Mouse (Mus musculus) lung, embryonic 16.5 days (tissue): Measurements from ENCODE around the gene Olfr1270. TPM values are rescaled to one million over a fixed set of nuclear protein-coding genes. Genes with fewer than 3 reads are reported as not detected.
"Not testable (repeated sequence)": the region's sequence is repeated elsewhere in the genome, so short reads cannot be mapped to it uniquely, and the experiment has no call there.

ENCODE experiments used
- ATAC-seq: fragments of 200-750 bp; cut with Nextera tagmentation; 2 replicates; pipeline ENCODE4 v1.8.0; 2017; ENCODE audit warnings: low read depth, mild to moderate bottlenecking, moderate library complexity
- H3K27ac ChIP-seq: fragments of 300-500 bp; sonication (generic); 2 replicates; pipeline ENCODE4 v1.5.1; 2014; ENCODE audit warnings: mild to moderate bottlenecking, control low read depth, low read length
- H3K27me3 ChIP-seq: fragments of 300-500 bp; sonication (generic); 2 replicates; pipeline ENCODE4 v1.6.1; 2014; ENCODE audit warnings: low read depth, low read length, mixed read lengths; ENCODE audit not compliant: control insufficient read depth, insufficient read depth
- H3K36me3 ChIP-seq: fragments of 300-500 bp; sonication (generic); 2 replicates; pipeline ENCODE4 v1.6.1; 2014; ENCODE audit warnings: low read length; ENCODE audit not compliant: control insufficient read depth, insufficient read depth
- H3K4me1 ChIP-seq: fragments of 300-500 bp; sonication (generic); replicated peaks from 2 replicates; pipeline ENCODE4 v1.6.1; 2014; ENCODE audit warnings: low read length, mixed read lengths; ENCODE audit not compliant: control insufficient read depth, insufficient read depth
- H3K4me2 ChIP-seq: fragments of 300-500 bp; sonication (generic); 2 replicates; pipeline ENCODE4 v1.6.1; 2014; ENCODE audit warnings: low read depth, low read length, control low read depth
- H3K4me3 ChIP-seq: fragments of 300-500 bp; sonication (generic); 2 replicates; pipeline ENCODE4 v1.5.1; 2014; ENCODE audit warnings: mild to moderate bottlenecking, low read length, control low read depth
- H3K9ac ChIP-seq: fragments of 300-500 bp; sonication (generic); 2 replicates; pipeline ENCODE4 v1.6.1; 2014; ENCODE audit warnings: low read length, control low read depth
- H3K9me3 ChIP-seq: fragments of 300-500 bp; sonication (generic); 2 replicates; pipeline ENCODE4 v1.6.1; 2016; ENCODE audit warnings: low read length; ENCODE audit not compliant: control insufficient read depth
- WGBS: fragments of 180-500 bp; shearing (Covaris S2); extraction: QIAGEN DNeasy Blood & Tissue Kit; methylation state at CpG from one replicate; pipeline ENCODE4 v1.1.7; 2014; 5-methylcytosine and 5-hydroxymethylcytosine counted together
- polyA plus RNA-seq: library from polyadenylated mRNA; unstranded; fragments of >200 nt; fragmentation: Nextera tagmentation; extraction: Ambion mirVana; gene quantifications from 2 replicates; pipeline ENCODE4 v1.2.1, GENCODE M21; 2015

Olfr1270 gene
- not detected in 2 replicates for polyA plus RNA-seq

DNA sequence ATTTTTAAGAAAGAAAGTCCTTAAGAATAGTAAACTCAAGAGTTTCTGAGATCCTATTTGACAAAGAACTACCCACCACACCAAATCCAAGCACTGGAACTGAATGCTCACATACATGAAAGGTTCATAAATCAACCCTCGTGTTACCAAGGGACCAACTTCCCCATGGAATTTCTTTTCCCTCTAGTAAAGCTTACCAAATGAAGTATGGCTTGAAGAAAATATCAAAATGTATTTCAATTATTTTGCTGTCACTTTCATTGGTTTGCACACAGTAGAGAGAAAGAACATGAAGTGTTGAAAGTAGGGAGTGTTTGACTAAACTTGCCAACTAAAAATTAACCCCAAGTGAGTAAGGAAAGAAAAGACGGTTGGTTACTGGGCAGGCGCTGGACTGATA lies at the start of gene Olfr1270:
Olfr1270 (minus strand) TSS at position 101 of the 400 bp plus-strand sequence.
- H3K9me3 ChIP-seq: no peaks in the 10 kb centered on the region
- H3K9ac ChIP-seq: no peak within 1 kb of the TSS
- H3K36me3 ChIP-seq: no peaks in the 10 kb centered on the region
- H3K4me2 ChIP-seq: no peak within 1 kb of the TSS
- 66% methylated on average over 3 of the region's 3 CpGs for WGBS
- no peaks in the 10 kb centered on the region for H3K27me3 ChIP-seq
- no peak within 1 kb of the TSS for H3K4me3 ChIP-seq
- no peaks in the 10 kb centered on the region for H3K4me1 ChIP-seq
- no peak for ATAC-seq
- no peak within 1 kb of the TSS for H3K27ac ChIP-seq

DNA sequence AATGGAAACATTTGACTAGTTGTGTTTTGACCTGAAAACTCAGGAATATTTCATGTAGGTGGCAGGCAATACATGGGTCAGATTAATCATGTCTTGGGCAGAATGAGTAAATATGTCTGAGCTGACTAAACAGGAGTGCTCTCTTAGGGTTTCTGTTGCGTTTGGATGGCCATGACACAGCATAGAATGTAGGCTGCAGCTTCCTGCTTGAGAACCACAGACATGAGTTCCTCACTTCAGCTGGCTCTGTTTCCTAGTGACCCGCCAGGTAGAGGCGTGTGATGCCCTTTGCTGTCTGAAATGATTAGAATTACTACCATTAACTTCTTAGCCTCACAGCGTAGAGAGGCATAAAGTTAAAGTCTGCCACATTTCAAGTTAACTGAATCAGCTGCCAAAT lies 46.7 kb upstream of the Olfr1270 start:
- H3K36me3 ChIP-seq, H3K4me1 ChIP-seq, ATAC-seq, H3K4me3 ChIP-seq, H3K9ac ChIP-seq, H3K27me3 ChIP-seq, H3K9me3 ChIP-seq, H3K27ac ChIP-seq, H3K4me2 ChIP-seq: not testable (repeated sequence)
- WGBS: no CpG with 5 or more reads among the region's 4 CpGs

- not testable (repeated sequence) for H3K4me1 ChIP-seq, H3K4me3 ChIP-seq, H3K4me2 ChIP-seq, ATAC-seq, H3K27me3 ChIP-seq, H3K9me3 ChIP-seq, H3K9ac ChIP-seq, H3K36me3 ChIP-seq, H3K27ac ChIP-seq
- no CpG with 5 or more reads among the region's 6 CpGs for WGBS
Measured at GRCm38 (mm10) chr2:90195285-90195684, 42.4 kb upstream of the Olfr1270 start.

- H3K4me1 ChIP-seq, ATAC-seq, H3K9ac ChIP-seq, H3K27ac ChIP-seq, H3K27me3 ChIP-seq, H3K4me2 ChIP-seq, H3K9me3 ChIP-seq, H3K4me3 ChIP-seq, H3K36me3 ChIP-seq: not testable (repeated sequence)
- WGBS: no CpG with 5 or more reads among the region's 3 CpGs
Measured at GRCm38 (mm10) chr2:90194750-90195149, 41.9 kb upstream of the Olfr1270 start.

- not testable (repeated sequence) for H3K27me3 ChIP-seq, H3K36me3 ChIP-seq, ATAC-seq, H3K4me1 ChIP-seq, H3K4me3 ChIP-seq, H3K4me2 ChIP-seq, H3K27ac ChIP-seq, H3K9me3 ChIP-seq, H3K9ac ChIP-seq
- WGBS: no CpG with 5 or more reads among the region's 5 CpGs
Measured at GRCm38 (mm10) chr2:90187082-90187481, 34.2 kb upstream of the Olfr1270 start.

- not testable (repeated sequence) for H3K36me3 ChIP-seq, ATAC-seq, H3K4me3 ChIP-seq, H3K4me1 ChIP-seq, H3K9me3 ChIP-seq, H3K27ac ChIP-seq, H3K27me3 ChIP-seq, H3K4me2 ChIP-seq, H3K9ac ChIP-seq
- no CpG with 5 or more reads among the region's 4 CpGs for WGBS
Measured at GRCm38 (mm10) chr2:90186082-90186481, 33.2 kb upstream of the Olfr1270 start.

DNA sequence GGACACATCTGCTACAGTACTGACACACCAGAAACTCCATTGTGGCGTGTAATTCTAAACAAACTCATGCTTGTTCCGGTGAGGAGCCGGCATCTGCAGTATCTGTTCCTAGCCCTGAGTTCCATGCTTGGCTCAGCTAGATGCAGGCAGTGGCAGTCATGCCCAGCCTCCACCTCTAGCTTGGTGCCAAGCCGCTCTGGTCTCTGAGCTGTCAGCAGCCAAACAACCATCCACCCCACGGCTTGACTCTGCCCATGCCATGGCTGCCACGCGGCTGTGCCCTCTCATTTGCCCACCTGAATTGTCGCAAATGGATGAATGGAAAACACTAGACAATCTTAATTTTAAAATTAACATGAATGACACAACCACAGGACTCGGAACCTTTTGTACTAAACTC lies 1.0 kb upstream of the Olfr1270 start:
- H3K4me2 ChIP-seq: no peak overlapping the region
- no peak for ATAC-seq
- 89% methylated on average over 9 of the region's 9 CpGs for WGBS
- H3K9me3 ChIP-seq: no peaks in the 10 kb centered on the region
- no peaks in the 10 kb centered on the region for H3K27me3 ChIP-seq
- H3K36me3 ChIP-seq: no peaks in the 10 kb centered on the region
- no peak overlapping the region for H3K4me3 ChIP-seq
- no peaks in the 10 kb centered on the region for H3K4me1 ChIP-seq
- H3K9ac ChIP-seq: no peak overlapping the region
- H3K27ac ChIP-seq: no peak overlapping the region

DNA sequence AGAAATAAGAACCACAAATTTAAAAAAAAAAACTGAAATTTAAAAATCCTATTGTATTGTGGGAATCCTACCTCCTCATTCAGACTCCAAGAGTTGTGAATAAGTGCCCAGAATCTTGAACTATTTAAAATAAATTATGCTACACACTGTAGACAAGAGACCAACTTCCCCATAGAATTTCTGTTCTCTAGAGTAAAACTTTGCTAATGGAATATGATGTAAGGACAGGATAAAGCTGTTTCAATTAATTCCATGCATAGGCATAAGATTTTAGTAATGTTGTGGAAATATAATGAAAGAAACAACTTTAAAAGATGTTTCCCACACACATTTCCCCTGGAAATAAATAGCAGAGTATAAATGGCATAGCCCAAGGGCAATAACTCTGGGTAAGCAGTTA lies 10.7 kb downstream of the Olfr1270 start, which contains the start of gene Olfr32:
Olfr32 (minus strand) TSS at position 101 of the 400 bp plus-strand sequence.
- no peak within 1 kb of the TSS for H3K4me2 ChIP-seq
- no peak within 1 kb of the TSS for H3K4me3 ChIP-seq
- H3K27me3 ChIP-seq: no peaks in the 10 kb centered on the region
- H3K36me3 ChIP-seq: no peaks in the 10 kb centered on the region
- no peak within 1 kb of the TSS for H3K27ac ChIP-seq
- H3K9ac ChIP-seq: no peak within 1 kb of the TSS
- no peak for ATAC-seq
- H3K9me3 ChIP-seq: no peaks in the 10 kb centered on the region
- no peaks in the 10 kb centered on the region for H3K4me1 ChIP-seq

DNA sequence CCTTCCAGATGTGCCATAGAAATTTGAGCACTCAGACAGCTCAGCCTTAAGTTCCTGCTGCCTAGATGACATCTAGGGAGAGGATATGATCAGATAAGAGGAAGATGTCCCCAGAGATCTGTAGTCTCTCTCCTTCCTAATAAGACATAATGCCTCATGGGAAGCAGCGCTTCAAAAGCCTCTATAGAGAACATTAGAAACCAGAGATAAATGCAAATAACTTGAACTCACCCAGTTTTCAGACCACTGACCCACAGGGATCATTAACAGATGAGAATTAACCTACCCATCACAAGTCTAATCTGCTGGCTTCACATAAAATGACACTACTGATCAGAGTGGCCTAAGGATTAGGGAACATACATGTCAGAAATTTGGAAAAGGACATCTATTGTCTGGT lies 31.6 kb downstream of the Olfr1270 start, which contains the start of gene Olfr1269:
Olfr1269 (minus strand) TSS at position 101 of the 400 bp plus-strand sequence.
- H3K27ac ChIP-seq: no peak within 1 kb of the TSS
- H3K4me3 ChIP-seq: no peak within 1 kb of the TSS
- no peak for ATAC-seq
- H3K9ac ChIP-seq: no peak within 1 kb of the TSS
- no peaks in the 10 kb centered on the region for H3K9me3 ChIP-seq
- H3K4me2 ChIP-seq: no peak within 1 kb of the TSS
- H3K36me3 ChIP-seq: no peaks in the 10 kb centered on the region
- no peaks in the 10 kb centered on the region for H3K4me1 ChIP-seq
- no peaks in the 10 kb centered on the region for H3K27me3 ChIP-seq
- 80% methylated on average over 1 of the region's 1 CpGs for WGBS
